ENCODE assay signal across 9 mouse cellular contexts in genomic region chr12:87040166-87040565, GRCm38 (mm10). TPM values are rescaled to one million over a fixed set of nuclear protein-coding genes. Genes with fewer than 3 reads are reported as not detected.
DNase-seq lines count a peak whose midpoint lies in the region.
"Had no signal": no experiment of that assay in that cellular context is flagged by ENCODE, and none has a peak within 500 bp of the region (broad histone marks: within the 10 kb centered on the region; RNA-seq: fewer than 3 reads in every experiment).

No protein-coding gene starts in this region.

- H3K4me3 ChIP-seq in heart, embryonic 10.5 days: no peak overlapping the region

- intact Hi-C loops in heart, postnatal 14 days (cut with DNase I): no loop called here

- 59% methylated on average over 4 of the region's 4 CpGs for WGBS in heart, embryonic 10.5 days

- no peaks in the 10 kb centered on the region for H3K4me1 ChIP-seq in heart, embryonic 10.5 days

- peak; percentile 33 to 62 for DNase-seq in heart, postnatal 14 days
- DNase-seq in heart, embryonic 10.5 days (ENCODE audit: low spot score): no peak
- DNase-seq in 3T3-L1 (ENCODE audit: low read depth, low spot score) (peak; percentile 50), MEL-GATA-1-ER (ENCODE audit: extremely low read depth, low read depth) (peak; percentile 9), MN1 (ENCODE audit: low spot score) (no peak)
- peak; percentile 62 for DNase-seq in embryo, embryonic 10.5 days (ENCODE audit: low spot score)
- no peak for DNase-seq in testis, postnatal 10 days (ENCODE audit: low spot score)
- DNase-seq in layer of hippocampus, adult 11-12 months (ENCODE audit: low spot score): no peak

- no peaks in the 10 kb centered on the region for H3K9me3 ChIP-seq in heart, embryonic 10.5 days

- no peaks in the 10 kb centered on the region for H3K36me3 ChIP-seq in heart, embryonic 10.5 days

- no peaks in the 10 kb centered on the region for H3K27me3 ChIP-seq in heart, embryonic 10.5 days (ENCODE audit: insufficient read depth, poor library complexity, severe bottlenecking)

- no peak overlapping the region for H3K27ac ChIP-seq in heart, embryonic 10.5 days
- H3K27ac ChIP-seq: liver, embryonic 14.5 days had no signal

RNA-seq across cellular contexts. Expression of gene Tmem63c, which starts 19.0 kb away (rescaled TPM):
- under 1 TPM in 1 of 2 experiments, not detected in 1; 0.07 TPM for total RNA-seq in heart, postnatal 14 days (2021)
- 0.10 TPM in 1 of 2 replicates, not detected in the other for polyA plus RNA-seq in heart, embryonic 10.5 days (2016; fragmentation: Nextera tagmentation; extraction: Ambion mirVana)
- polyA plus RNA-seq: liver, embryonic 14.5 days had no signal

RNA-seq across cellular contexts. Expression of gene Zdhhc22, which starts 49.9 kb away (rescaled TPM):
- not detected for total RNA-seq in heart, postnatal 14 days (2021)
- not detected in 2 replicates for polyA plus RNA-seq in heart, embryonic 10.5 days (2016; fragmentation: Nextera tagmentation; extraction: Ambion mirVana)
- polyA plus RNA-seq: liver, embryonic 14.5 days had no signal

Comparison
In these comparisons a context has a peak if more than half of its experiments do, and no peak if none do; other contexts are left out.
1. DNase-seq: peak in heart, postnatal 14 days (2 of 2), 3T3-L1 (single experiment), MEL-GATA-1-ER (single experiment) and embryo, embryonic 10.5 days (single experiment); none in heart, embryonic 10.5 days (single experiment), MN1 (single experiment), testis, postnatal 10 days (single experiment) and layer of hippocampus, adult 11-12 months (single experiment).